Mouse (Mus musculus) adrenal gland, adult 18-20 months (tissue): ENCODE results near the gene Nxnl2. TPM values are rescaled to one million over a fixed set of nuclear protein-coding genes. Genes with fewer than 3 reads are reported as not detected.

ENCODE experiments used
- DNase-seq, 2 experiments: peaks; one replicate each; pipeline ENCODE4 v3.0.0; 2021 to 2022; ENCODE audit warnings: low spot score in 2 of 2
- long read RNA-seq, 2 experiments: library from polyadenylated mRNA; stranded (forward); transcript quantifications; one replicate each; pipeline ENCODE4 v2.0.0; 2021
- total RNA-seq, 2 experiments: library from RNA; stranded (reverse); gene quantifications; 1 replicate in 1 of 2; 2 replicates in 1 of 2; pipeline ENCODE4 v1.2.3; 2021

Nxnl2 gene
- under 1 TPM; 0.27 to 0.67 TPM for total RNA-seq
- long read RNA-seq, experiment 1, result 0 reads
- long read RNA-seq, experiment 2, result 0 reads

DNA sequence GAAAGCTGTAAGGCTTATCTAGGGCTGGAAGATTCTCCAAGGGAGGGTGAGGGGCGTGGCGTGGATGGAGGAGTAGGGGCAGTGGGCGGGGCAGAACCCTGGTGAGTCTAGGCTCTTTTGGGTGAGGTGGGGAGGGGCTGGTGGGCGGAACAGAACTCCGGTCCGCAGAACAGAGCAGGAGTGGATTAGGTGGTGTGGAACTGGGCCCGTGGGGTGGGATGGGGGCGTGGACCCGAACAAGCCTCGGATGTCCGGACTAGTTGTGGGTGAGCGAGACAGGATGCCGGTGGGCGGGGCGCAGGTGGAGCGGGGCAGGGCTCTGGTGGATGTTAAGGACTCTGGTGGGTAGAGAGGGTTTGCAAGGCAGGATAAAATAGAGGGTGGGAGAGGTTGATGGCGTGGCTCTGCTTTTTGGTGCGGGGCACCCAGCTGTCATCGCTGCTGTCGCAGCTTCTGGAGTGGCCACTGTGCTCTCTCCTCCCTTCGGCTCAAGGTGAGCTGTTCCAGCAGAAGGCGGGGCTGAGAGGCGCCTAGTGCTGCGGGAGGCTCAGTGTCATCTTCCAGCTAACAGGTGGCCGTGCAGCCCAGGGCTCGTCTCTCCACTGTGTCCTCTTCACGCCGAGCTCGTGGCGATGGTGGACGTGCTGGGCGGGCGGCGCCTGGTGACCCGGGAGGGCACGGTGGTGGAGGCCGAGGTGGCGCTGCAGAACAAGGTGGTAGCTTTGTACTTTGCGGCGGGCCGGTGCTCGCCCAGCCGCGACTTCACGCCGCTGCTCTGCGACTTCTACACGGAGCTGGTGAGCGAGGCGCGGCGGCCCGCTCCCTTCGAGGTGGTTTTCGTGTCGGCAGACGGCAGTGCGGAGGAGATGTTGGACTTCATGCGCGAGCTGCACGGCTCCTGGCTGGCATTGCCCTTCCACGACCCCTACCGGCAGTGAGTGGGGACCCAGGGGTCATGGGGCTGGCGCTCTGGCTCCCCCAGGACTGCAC, at the start of gene Nxnl2:
Gene Nxnl2 (plus strand): TSS at position 332 of the 990 bp plus-strand sequence.
- peak; percentile 30 to 59 for DNase-seq

DNA sequence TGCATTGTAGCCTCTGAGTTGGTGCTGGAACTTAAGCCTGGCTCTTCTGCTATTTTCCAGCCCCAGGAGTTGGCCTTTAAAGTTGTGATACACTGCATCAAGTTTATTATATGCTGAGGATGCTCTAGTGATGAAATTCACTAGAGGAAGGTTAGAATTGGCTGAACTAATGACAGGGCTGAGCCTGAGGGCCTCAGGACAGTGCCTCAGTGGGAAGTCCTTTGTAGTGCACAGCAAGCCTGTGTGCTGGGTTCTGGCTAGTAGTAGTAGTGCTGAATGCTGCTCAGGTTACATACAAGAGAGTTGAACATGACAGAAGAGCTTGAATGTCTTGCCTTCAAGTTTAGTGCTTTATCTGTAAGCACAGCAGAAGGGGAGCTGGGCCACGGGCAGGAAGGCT, 48.9 kb upstream of the Nxnl2 start:
- DNase-seq, result no peak

DNA sequence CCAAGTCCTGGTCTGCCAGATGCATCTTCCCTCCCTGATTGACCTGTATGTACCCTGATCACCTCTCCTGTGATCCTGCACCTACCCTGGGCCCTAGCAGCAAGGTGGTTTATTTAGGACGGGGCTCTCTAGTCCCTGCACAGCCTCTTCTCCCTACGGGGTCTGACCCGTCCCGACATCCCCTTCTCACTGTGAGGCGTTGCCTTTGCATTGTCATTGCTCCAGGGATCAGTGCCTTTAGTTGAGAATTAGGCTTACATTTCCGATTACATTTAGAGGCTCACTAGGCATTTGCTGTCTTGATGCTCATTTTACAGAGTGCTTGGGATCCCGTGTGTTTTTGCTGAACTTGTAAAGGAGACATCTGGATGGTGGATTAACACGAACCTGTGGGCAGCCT, 48.1 kb upstream of the Nxnl2 start:
- no peak for DNase-seq

DNA sequence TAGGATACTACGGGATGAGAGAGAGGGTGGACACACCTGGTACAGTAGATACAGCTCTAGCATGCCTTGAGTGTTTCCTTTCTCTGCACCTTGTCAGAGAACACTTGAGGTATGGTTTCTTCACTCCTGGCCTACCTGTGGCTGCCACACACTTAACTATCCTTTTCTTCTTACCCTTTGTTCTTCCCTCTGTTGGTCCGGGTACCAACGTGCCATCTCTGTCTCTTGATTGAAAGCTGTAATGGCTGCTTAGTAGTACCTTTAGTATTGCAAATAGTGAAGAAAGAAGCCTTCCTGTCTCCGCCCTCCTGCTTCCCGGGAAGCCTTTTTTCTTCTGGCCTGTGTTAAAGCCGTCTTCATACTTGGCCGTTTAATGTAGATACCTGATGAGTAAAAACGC, 45.5 kb upstream of the Nxnl2 start:
- no peak for DNase-seq

DNA sequence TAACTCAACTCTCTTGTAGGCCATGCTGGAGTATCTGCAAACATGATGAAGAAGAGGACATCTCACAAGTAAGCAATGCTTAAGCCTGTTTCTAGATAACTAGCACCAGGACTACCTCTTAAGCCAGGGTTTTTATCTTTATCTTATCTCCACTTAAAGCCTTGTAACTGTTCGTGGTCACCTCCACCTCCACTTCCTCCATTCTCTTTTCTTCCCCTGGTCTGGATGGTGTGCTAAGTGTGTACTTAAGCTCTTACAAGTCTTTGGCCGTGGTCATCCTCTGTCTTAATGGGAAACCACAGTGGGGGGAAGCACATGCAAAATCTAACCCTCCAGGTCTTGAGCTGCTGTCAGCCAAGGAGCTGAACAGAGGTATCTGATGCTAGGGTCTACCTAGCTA, 42.9 kb upstream of the Nxnl2 start:
- no peak for DNase-seq

DNA sequence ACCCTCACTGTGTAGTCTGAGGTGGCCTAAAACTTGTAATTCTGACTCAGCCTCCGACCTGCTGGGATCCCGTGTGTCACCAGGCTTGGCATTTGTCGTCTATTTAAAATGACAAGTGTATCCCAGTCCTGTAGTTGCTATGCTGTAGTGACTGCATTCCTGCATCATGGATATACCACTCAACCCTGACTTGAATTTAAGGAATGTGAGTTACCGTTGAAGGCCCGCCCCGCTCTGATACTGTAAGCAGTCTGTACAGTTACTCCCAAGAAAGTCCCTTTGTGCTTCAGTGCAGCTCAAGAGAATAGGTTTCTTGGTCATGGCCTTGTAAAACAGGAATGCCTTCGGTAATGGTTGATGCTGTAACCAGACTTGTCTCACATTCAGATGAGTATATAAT, 42.4 kb upstream of the Nxnl2 start:
- DNase-seq, result no peak

DNA sequence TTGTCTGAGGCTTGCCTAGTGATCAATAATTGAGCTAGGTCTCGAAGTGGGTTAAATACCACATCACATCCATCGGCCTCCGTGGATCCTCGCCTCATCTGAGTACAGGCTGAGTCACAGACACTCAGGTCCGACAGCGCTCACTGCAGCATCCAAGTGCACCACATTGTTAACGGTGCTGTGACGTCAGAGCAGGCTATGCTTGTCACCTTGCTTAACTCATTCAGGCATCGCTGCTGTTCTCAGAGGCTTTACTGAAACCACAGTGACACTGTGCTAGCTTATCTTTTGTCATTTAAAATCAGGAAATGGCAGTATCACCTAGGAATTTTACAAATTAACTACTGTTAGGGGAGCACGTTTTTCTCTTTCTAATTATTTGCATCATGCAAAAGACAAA, 39.6 kb upstream of the Nxnl2 start:
- no peak for DNase-seq

DNA sequence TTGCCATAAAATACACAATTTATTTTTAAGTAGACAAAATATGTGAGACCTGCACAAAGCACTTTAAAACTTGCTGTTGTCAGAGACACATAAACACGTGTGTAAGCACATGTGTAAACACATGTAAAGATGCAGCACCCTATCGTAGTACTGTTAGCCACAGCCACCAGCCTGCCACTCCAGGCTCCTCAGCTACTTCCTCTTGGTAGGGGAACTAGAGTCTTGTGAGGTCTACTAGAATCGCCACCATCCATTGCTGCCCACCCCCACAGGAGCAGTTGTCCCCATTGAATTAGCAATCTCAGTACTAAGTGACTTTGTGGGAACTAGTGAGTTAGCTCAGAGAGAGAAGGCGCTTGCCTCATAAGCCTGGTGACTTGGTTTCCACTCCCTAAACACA, 34.5 kb upstream of the Nxnl2 start:
- no peak for DNase-seq

DNA sequence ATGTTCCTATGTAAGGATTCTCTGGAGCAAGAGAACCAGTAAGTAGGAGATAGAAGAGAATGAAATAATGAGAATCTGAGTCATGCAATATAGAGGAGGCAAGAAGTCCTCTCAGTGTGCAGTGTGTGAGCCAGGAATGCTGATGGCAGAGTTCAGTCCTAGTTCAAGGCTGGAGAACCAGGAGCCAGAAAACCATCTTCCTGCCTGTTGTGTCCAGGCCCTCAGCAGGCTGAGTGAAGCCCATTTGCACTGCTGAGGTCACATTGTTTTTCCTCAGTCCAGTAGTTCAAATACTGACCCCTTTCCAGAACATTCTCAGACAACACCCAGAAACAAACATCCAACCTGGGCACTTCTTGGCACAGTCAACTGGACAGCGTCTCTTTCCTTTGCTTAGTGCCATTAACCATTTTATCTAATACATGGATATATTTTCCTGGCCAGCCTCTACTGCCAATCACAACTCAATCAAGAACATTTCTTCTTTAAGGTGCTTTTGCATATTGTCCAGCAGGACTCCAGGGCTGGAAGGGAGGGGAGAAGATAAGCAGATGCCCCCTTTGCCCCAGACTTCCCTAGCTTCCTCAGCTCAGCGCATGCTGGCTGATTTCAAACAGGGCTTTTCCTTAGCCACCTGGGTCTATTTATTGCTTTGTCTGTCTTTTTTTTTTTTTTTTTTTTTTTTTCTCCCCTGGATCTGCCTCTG, 33.7 kb upstream of the Nxnl2 start:
- no peak for DNase-seq

DNA sequence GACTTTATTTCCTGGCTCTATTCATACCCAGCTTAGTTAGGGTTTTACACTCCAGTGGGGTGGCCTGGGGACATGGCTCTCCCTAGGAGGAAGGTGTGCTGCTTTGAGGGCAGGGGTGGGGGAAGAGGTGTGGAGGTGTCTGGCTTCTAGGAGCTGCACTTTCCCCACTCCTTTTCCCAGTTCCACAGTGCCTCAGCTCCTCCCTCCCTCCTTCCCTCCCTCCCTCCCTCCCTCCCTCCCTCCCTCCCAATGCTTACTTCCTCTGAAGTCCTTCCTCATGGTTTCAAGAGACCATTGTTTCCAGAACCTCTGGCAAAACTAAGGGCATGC, 33.2 kb upstream of the Nxnl2 start:
- DNase-seq, result no peak

DNA sequence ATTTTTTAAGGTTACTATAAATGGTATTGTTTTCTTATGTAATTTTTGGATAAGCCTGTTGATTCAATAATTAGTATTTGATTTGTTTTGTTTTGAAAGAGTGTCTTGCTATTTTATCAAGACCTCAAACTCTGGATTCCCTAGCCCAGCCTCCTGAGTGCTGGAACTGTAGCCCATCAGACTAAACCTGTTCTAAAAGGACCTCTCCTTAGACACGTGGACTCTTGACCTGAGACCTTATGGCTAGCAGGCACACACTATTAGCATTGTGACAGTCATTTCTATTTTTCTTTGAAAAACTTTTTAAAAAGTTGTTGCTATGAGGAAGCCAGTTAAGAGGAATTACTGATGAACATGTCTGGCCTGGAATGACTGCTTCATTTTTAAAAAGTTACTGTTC, 23.7 kb upstream of the Nxnl2 start:
- no peak for DNase-seq

DNA sequence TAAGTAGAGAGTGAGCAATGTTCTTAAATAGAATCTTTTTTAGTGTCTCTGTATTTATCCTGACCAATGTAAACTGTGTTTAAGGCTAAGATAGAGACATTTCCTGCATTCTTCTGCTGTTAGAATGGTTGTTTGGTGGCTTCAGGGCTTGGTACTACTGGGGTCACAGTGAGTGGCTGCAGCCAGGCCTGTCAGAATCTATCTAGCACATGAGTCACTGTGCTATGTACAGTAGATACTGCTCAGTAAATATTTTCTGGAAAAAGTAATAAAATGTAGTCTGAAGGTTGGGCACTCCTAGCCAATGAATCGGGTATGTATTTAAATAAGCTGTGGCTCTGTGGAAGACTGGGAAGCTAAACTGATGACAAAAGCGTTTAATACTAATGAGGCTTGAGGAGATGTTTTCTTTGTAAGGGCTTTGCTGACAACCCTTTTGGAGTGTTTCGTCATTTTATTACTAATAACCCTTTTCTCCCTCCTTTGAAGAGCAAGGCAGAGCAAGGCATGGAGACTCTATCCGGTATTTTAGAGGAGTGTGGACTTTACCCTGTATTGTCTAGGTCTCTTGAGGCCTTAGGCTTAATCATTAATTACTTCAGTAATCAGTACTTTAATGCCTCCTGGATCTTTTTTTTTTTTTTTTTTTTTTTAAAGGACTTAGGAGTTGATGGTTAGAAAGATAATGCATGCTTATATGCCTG, 17.7 kb upstream of the Nxnl2 start:
- no peak for DNase-seq

DNA sequence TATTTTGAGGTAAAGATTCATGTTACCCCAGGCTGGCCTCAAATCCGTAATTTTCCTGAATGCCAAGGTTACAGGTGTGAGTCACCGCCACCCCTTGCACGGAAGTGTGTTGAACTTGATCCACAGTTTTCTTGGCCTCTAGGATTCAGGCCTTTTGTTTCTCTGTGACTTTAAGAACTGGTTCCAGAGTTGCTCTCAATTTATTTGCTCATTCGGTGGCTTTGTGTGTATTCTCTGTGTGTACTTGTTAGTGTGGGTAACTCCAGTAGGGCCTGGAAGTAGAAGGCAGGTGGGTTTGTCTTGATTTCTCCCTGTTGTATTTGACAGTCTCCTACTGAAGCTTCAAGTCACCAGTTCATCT, 17.2 kb upstream of the Nxnl2 start:
- DNase-seq, result no peak

DNA sequence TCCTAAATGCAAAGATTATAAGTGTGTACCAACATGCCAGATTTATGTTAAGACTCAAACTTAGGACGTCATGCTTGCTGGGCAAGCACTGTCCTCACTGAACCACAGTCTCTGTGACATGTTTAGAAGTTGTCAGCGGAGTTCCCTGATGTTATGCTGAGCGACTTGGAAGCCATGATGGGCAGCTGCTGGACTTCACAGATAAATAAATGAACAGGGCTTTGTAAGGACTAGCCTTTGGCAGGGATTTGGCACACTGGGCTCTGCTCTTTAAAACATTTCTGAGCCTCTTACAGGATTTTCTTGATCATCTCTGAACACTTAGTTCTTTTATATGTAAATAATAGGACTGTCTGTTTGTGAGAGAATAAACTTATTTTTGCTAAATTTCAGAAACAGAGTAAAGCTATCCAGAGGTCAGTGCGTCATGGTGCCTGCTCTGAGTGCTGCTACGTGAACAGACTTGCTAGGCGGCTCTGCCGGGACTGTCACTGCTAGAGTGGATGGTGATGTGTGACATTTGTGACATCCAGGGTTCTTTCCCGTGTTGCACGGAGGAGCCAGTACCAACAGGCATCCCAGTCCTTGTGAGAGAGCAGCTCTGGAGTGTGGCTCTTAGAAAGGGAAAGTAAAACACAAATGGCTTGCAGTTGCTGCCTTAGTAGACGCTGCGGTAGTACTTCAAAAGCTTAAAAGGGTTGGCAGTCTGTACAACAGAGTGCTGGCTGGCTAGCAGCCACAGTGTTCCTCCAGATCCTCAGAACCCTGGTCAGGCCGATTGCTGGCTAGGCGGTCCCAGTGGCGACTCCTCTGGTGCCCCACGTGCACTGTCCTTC, 15.4 kb upstream of the Nxnl2 start:
- DNase-seq, result peak in 1 of 2 experiments; percentile 36

DNA sequence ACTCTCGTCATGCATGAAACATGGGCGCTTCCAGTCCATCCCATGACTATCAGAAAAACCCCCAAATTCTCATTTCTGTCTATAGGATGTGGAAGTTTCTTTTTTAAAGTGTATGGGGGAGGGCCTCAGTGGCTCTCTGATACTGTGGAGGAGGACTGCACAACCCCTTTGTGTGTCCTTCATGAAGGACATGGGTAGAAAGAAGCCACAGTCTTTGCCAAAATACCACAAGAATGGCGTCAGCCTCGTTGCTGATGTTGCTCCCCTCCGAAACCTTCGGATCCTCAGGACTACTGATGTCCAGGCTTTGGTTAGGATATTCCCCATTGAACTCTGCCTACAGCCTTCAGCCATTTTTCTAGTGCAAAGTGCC, 14.8 kb upstream of the Nxnl2 start:
- DNase-seq, result no peak

DNA sequence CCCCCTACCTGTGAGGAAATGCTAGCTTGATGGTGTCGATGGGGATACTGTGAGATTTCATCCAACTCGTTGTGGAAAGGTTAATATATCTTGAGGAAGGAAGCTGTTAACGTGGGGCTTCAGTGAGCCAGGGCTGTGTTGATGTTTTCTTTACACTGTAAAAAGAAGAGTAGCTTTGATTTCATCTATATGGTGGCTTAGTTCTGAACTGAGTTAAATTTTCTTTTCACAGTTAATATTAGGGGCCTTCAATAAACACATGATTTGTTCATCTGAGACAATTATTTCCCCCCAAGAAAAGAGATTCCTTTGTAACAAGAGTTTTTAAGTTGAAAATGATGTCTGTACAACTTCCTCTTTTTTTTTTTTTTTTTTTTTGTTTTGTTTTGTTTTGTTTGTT, 13.5 kb upstream of the Nxnl2 start:
- no peak for DNase-seq

DNA sequence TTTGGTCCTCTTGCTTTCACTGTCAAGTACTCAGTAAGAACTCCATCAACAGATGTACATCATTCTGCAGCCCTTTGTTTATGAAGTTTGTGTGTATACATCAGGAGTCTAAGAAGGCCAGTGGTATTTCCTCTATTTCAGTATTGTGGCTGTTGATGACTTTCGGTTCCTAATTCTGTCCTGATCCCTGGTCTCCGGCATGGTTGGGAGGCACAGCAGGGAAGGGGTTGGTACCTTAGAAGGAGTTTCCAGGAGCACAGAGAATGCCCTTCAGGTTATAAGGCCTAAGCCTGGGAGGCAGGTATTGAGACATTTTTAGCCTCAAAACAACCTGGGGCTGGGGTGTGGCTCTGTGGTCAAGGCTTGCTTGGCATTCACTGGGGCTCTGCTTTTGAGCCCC, 9.2 kb upstream of the Nxnl2 start:
- DNase-seq, result no peak

DNA sequence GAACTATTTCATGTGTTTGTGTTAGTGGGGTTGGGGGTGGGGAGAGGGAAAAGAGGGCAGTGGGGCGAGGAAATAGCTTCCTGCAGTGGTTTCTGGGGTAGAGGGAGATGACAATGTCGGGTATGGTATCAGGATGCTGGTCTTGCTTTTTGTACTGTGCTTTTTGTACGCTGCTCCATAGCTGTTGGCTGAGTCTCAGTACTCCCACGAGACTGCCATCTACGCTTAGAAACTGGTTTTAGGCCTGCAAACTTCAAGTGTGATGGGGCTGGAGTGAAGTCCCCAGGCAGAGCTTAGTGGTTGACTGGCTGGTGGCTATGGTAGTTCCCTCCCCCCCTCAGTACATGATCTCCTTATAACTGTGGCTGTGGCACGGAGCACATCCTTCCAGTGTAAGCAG, 8.6 kb upstream of the Nxnl2 start:
- no peak for DNase-seq

DNA sequence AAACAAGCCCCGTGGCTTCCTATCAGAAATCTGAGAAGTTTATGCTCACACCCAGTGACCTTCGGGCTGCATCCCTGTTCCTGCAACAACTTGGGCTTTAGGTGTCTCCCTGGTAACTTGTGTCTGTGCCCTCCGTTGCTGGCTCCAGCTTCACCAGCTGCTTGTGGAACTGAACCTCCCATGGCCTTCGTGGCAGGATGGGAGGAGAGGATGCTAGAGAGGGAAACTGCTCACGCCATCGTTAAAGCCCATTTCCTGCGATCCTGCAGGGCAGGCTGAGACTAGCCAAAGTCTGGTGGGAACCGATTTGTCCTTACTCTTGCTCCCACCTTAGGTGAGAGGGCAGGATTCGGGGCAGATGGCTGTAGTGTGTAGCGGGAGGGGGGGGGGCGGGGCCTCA, 4.1 kb upstream of the Nxnl2 start:
- DNase-seq, result no peak

DNA sequence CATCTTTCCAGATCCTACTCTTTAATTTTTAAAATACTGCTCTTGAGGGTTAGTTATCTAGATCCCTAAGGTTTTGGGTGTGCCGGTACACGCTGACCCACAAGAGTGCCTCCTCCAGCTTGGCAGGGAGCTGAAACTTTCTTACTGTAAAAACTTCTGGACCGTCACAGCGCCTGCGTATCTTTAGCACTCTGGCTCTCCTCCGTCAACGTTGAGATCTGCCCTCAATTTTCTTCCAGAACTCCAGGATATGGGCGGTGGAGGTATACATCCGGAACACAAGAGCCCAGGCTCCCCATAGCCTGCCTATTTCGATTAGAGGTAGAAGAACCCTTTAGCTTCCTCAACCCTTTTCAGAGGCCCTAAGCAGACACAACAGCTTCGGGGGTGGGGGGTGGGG, 607 bp upstream of the Nxnl2 start:
- DNase-seq, result no peak

DNA sequence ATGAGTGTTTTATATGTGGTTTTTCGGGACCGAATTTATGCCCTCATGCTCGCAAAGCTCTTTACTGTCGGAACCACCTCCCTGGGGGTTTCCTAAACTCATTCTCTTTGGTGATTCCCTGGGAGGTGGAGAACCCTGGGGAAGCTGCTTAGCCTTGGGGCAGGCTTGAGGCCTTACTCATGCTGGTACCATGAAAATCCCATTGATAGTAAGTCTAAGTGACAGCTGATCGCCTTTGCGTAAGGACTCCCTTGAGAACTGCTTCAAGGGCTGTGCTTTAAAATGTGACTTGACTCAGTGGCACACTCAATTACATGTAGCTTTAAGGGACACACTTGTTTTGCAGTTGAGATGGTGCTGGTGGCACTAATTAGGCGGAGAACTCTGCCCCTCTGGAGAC, 1.8 kb downstream of the Nxnl2 start:
- DNase-seq, result no peak
